Mouse (Mus musculus): ENCODE measurements around the gene Ankrd28.

- TF ChIP-seq CTCF (IDR thresholded peaks at IDR 0.05; ENCODE audit: borderline replicate concordance, insufficient read depth, low read depth, low read length) = no peak
- no peak for TF ChIP-seq POLR2A (IDR thresholded peaks at IDR 0.05; ENCODE audit: borderline replicate concordance, insufficient read depth, low read length)
These were observed 20.5 kb downstream of the Ankrd28 start for GRCm38 (mm10) chr14:31809942-31810341.

All from cerebellum, adult 2 months (tissue).